Comparison of ENCODE assay signal across 8 mouse cellular contexts in genomic region chr13:28600792-28601191, GRCm38 (mm10).
DNase-seq lines count a peak whose midpoint lies in the region; ATAC-seq and TF ChIP-seq lines count a peak whose summit lies in the region.

No protein-coding gene starts in this region.

- H3K4me1 ChIP-seq in kidney, embryonic 16.5 days (ENCODE audit: insufficient read depth, low read length), result peaks cover 14% of the 10 kb centered on the region
- no peaks in the 10 kb centered on the region for H3K4me1 ChIP-seq in forebrain, embryonic 12.5 days
- no peaks in the 10 kb centered on the region; the same call in 1 of the 2 replicates for H3K4me1 ChIP-seq in midbrain, embryonic 16.5 days (ENCODE audit: control insufficient read depth, insufficient read depth, low read length)

- no peak for TF ChIP-seq CTCF in layer of hippocampus, adult 2 months (conservative IDR thresholded peaks at IDR 0.05)

- H3K36me3 ChIP-seq in kidney, embryonic 16.5 days (ENCODE audit: insufficient read depth, low read length), result no peaks in the 10 kb centered on the region
- no peaks in the 10 kb centered on the region for H3K36me3 ChIP-seq in forebrain, embryonic 12.5 days (replicated peaks)
- no peaks in the 10 kb centered on the region for H3K36me3 ChIP-seq in midbrain, embryonic 16.5 days (ENCODE audit: control insufficient read depth, insufficient read depth, low read length)

- no peak overlapping the region for H3K9ac ChIP-seq in kidney, embryonic 16.5 days (replicated peaks; ENCODE audit: low read length)
- H3K9ac ChIP-seq in forebrain, embryonic 12.5 days, result no peak overlapping the region
- H3K9ac ChIP-seq in midbrain, embryonic 16.5 days (ENCODE audit: low read depth, low read length), result no peak overlapping the region

- ATAC-seq in kidney, embryonic 16.5 days (ENCODE audit: low FRiP score, low TSS enrichment), result no peak
- peak; percentile 95 for ATAC-seq in megakaryocyte progenitor cell, adult 5-6 weeks (replicated peaks; ENCODE audit: poor library complexity)
- no peak for ATAC-seq in forebrain, embryonic 12.5 days (ENCODE audit: low FRiP score)
- ATAC-seq in midbrain, embryonic 16.5 days, result no peak

- no peak overlapping the region for H3K4me3 ChIP-seq in kidney, embryonic 16.5 days (ENCODE audit: low read length)
- H3K4me3 ChIP-seq in layer of hippocampus, adult 2 months, result no peak overlapping the region
- no peak overlapping the region for H3K4me3 ChIP-seq in forebrain, embryonic 12.5 days (replicated peaks)
- no peak overlapping the region for H3K4me3 ChIP-seq in midbrain, embryonic 16.5 days (ENCODE audit: low read depth, low read length)

- no peaks in the 10 kb centered on the region for H3K27me3 ChIP-seq in kidney, embryonic 16.5 days (ENCODE audit: insufficient read depth, low read length)
- no peaks in the 10 kb centered on the region for H3K27me3 ChIP-seq in forebrain, embryonic 12.5 days
- H3K27me3 ChIP-seq in midbrain, embryonic 16.5 days (ENCODE audit: control insufficient read depth, insufficient read depth, low read depth, low read length), result no peaks in the 10 kb centered on the region

- H3K9me3 ChIP-seq in kidney, embryonic 16.5 days (ENCODE audit: low read length), result no peaks in the 10 kb centered on the region
- no peaks in the 10 kb centered on the region for H3K9me3 ChIP-seq in forebrain, embryonic 12.5 days
- H3K9me3 ChIP-seq in midbrain, embryonic 16.5 days (replicated peaks; ENCODE audit: control insufficient read depth, low read length, poor library complexity, severe bottlenecking), result no peaks in the 10 kb centered on the region

- H3K4me2 ChIP-seq in kidney, embryonic 16.5 days (replicated peaks; ENCODE audit: low read depth, low read length), result no peak overlapping the region
- H3K4me2 ChIP-seq in forebrain, embryonic 12.5 days, result no peak overlapping the region
- H3K4me2 ChIP-seq in midbrain, embryonic 16.5 days (ENCODE audit: low read length), result no peak overlapping the region

- WGBS in kidney, embryonic 16.5 days, result 47% methylated on average over 5 of the region's 5 CpGs
- 82% methylated on average over 5 of the region's 5 CpGs for WGBS in forebrain, embryonic 12.5 days
- WGBS in midbrain, embryonic 16.5 days, result 80% methylated on average over 5 of the region's 5 CpGs

- DNase-seq in adrenal gland, adult (ENCODE audit: inconsistent age in 2 of 2, low spot score in 1 of 2), result peak; percentile 13 to 54
- no peak for DNase-seq in adrenal gland, adult 18-20 months (ENCODE audit: low spot score in 2 of 2)
- peak; percentile 12 to 37 for DNase-seq in CD8-positive naive resting alpha-beta T cell, adult 2 months (ENCODE audit: low read depth in 2 of 2, low spot score in 2 of 2)
- DNase-seq in layer of hippocampus, adult 2 months (ENCODE audit: low spot score in 2 of 2), result no peak

- H3K27ac ChIP-seq in kidney, embryonic 16.5 days (ENCODE audit: low read length), result peak overlapping the region; percentile 56; the same call in 1 of the 2 replicates
- no peak overlapping the region for H3K27ac ChIP-seq in layer of hippocampus, adult 2 months
- H3K27ac ChIP-seq in forebrain, embryonic 12.5 days, result no peak overlapping the region
- no peak overlapping the region for H3K27ac ChIP-seq in midbrain, embryonic 16.5 days (ENCODE audit: low read length)

Comparison
In these comparisons a context has a peak if more than half of its experiments do, and no peak if none do; other contexts are left out.
1. DNase-seq: peak in adrenal gland, adult (2 of 2) and CD8-positive naive resting alpha-beta T cell, adult 2 months (2 of 2); none in adrenal gland, adult 18-20 months (0 of 2) and layer of hippocampus, adult 2 months (0 of 2).